20 mouse cellular contexts compared by ENCODE assay signal in genomic region chr5:135672509-135672908, GRCm38 (mm10). TPM values are rescaled to one million over a fixed set of nuclear protein-coding genes. Genes with fewer than 3 reads are reported as not detected.
DNase-seq lines count a peak whose midpoint lies in the region; ATAC-seq and TF ChIP-seq lines count a peak whose summit lies in the region.
"Had no signal": no experiment of that assay in that cellular context is flagged by ENCODE, and none has a peak within 500 bp of the region (broad histone marks: within the 10 kb centered on the region; RNA-seq: fewer than 3 reads in every experiment).

No protein-coding gene starts in this region.

- H3K4me1 ChIP-seq in hindbrain, embryonic 12.5 days: peaks cover 37% of the 10 kb centered on the region
- peaks cover 25% of the 10 kb centered on the region for H3K4me1 ChIP-seq in hindbrain, embryonic 13.5 days (replicated peaks)
- H3K4me1 ChIP-seq in kidney, embryonic 14.5 days (ENCODE audit: control insufficient read depth, insufficient read depth, low read length): peaks cover 19% of the 10 kb centered on the region
- no peaks in the 10 kb centered on the region for H3K4me1 ChIP-seq in stomach, postnatal 0 days (replicated peaks; ENCODE audit: control insufficient read depth, insufficient read depth)

- H3K9ac ChIP-seq in hindbrain, embryonic 12.5 days: no peak overlapping the region
- no peak overlapping the region for H3K9ac ChIP-seq in hindbrain, embryonic 13.5 days
- H3K9ac ChIP-seq in kidney, embryonic 14.5 days (ENCODE audit: low read depth, low read length): no peak overlapping the region
- H3K9ac ChIP-seq in stomach, postnatal 0 days (ENCODE audit: low read length): no peak overlapping the region
- H3K9ac ChIP-seq: heart, embryonic 13.5 days; hindbrain, embryonic 15.5 days; liver, embryonic 12.5 days; lung, embryonic 14.5 days; neural tube, embryonic 15.5 days had no signal

- no peaks in the 10 kb centered on the region for H3K27me3 ChIP-seq in hindbrain, embryonic 12.5 days
- no peaks in the 10 kb centered on the region for H3K27me3 ChIP-seq in hindbrain, embryonic 13.5 days
- H3K27me3 ChIP-seq in kidney, embryonic 14.5 days (ENCODE audit: control insufficient read depth, insufficient read depth, low read length): no peaks in the 10 kb centered on the region
- H3K27me3 ChIP-seq in stomach, postnatal 0 days (ENCODE audit: control insufficient read depth, insufficient read depth, low read length): no peaks in the 10 kb centered on the region
- H3K27me3 ChIP-seq: hindbrain, embryonic 15.5 days; neural tube, embryonic 15.5 days had no signal

- peak overlapping the region; percentile 40; the same call in 1 of the 2 replicates for H3K27ac ChIP-seq in hindbrain, embryonic 12.5 days
- H3K27ac ChIP-seq in hindbrain, embryonic 13.5 days: no peak overlapping the region; the same call in 1 of the 2 replicates
- H3K27ac ChIP-seq in kidney, embryonic 14.5 days (ENCODE audit: low read depth, low read length): no peak overlapping the region
- H3K27ac ChIP-seq in stomach, postnatal 0 days (replicated peaks): peak overlapping the region; percentile 63
- H3K27ac ChIP-seq: heart, embryonic 13.5 days; liver, embryonic 12.5 days had no signal

- H3K4me3 ChIP-seq in hindbrain, embryonic 12.5 days: no peak overlapping the region
- H3K4me3 ChIP-seq in hindbrain, embryonic 13.5 days: no peak overlapping the region
- no peak overlapping the region for H3K4me3 ChIP-seq in kidney, embryonic 14.5 days (ENCODE audit: low read length)
- no peak overlapping the region for H3K4me3 ChIP-seq in stomach, postnatal 0 days (ENCODE audit: low read depth, low read length)
- H3K4me3 ChIP-seq: heart, embryonic 13.5 days; hindbrain, embryonic 15.5 days; liver, embryonic 12.5 days; neural tube, embryonic 15.5 days had no signal

- no peak overlapping the region for H3K4me2 ChIP-seq in hindbrain, embryonic 12.5 days (replicated peaks)
- H3K4me2 ChIP-seq in hindbrain, embryonic 13.5 days: no peak overlapping the region
- no peak overlapping the region for H3K4me2 ChIP-seq in kidney, embryonic 14.5 days (replicated peaks; ENCODE audit: low read depth, low read length)
- no peak overlapping the region for H3K4me2 ChIP-seq in stomach, postnatal 0 days (replicated peaks; ENCODE audit: low read depth)
- H3K4me2 ChIP-seq: heart, embryonic 13.5 days; hindbrain, embryonic 15.5 days; liver, embryonic 12.5 days; lung, embryonic 14.5 days; neural tube, embryonic 15.5 days had no signal

- TF ChIP-seq CTCF in stomach, postnatal 0 days (IDR thresholded peaks at IDR 0.05; ENCODE audit: low read depth): no peak

- peak; percentile 38 for DNase-seq in kidney, postnatal 14 days
- DNase-seq in thymus, postnatal 4 days: peak; percentile 35
- DNase-seq in thymus, postnatal 25 days: no peak
- DNase-seq in stomach, postnatal 0 days (ENCODE audit: low spot score): no peak
- no peak for DNase-seq in spleen, postnatal 14 days (ENCODE audit: low spot score in 2 of 2)
- DNase-seq: adrenal gland, adult 8-10 months; cerebellum, adult 11-12 months; cerebellum, postnatal 10 days; lung, embryonic 14.5 days; right cerebral cortex, adult 18-20 months; right cerebral cortex, postnatal 4 days had no signal

- no peaks in the 10 kb centered on the region for H3K36me3 ChIP-seq in hindbrain, embryonic 12.5 days
- H3K36me3 ChIP-seq in hindbrain, embryonic 13.5 days: no peaks in the 10 kb centered on the region
- no peaks in the 10 kb centered on the region for H3K36me3 ChIP-seq in kidney, embryonic 14.5 days (ENCODE audit: control insufficient read depth, insufficient read depth, low read length)
- H3K36me3 ChIP-seq in stomach, postnatal 0 days (ENCODE audit: control insufficient read depth, insufficient read depth, low read length): no peaks in the 10 kb centered on the region
- H3K36me3 ChIP-seq: heart, embryonic 13.5 days; hindbrain, embryonic 15.5 days; liver, embryonic 12.5 days; neural tube, embryonic 15.5 days had no signal

- no peak for ATAC-seq in hindbrain, embryonic 12.5 days (ENCODE audit: low FRiP score)
- no peak for ATAC-seq in hindbrain, embryonic 13.5 days (ENCODE audit: low FRiP score)
- ATAC-seq in kidney, embryonic 14.5 days (ENCODE audit: low FRiP score, low TSS enrichment): no peak
- no peak for ATAC-seq in stomach, postnatal 0 days (ENCODE audit: low FRiP score, low TSS enrichment)
- ATAC-seq: activated CD4-positive, CD25-positive, alpha-beta regulatory T cell, adult 4 months; forebrain, embryonic 14.5 days; liver, embryonic 12.5 days had no signal

- no peaks in the 10 kb centered on the region for H3K9me3 ChIP-seq in hindbrain, embryonic 12.5 days (replicated peaks)
- no peaks in the 10 kb centered on the region for H3K9me3 ChIP-seq in hindbrain, embryonic 13.5 days
- H3K9me3 ChIP-seq in kidney, embryonic 14.5 days (ENCODE audit: control insufficient read depth, low read length): no peaks in the 10 kb centered on the region
- H3K9me3 ChIP-seq in stomach, postnatal 0 days (ENCODE audit: control insufficient read depth, low read length): no peaks in the 10 kb centered on the region
- H3K9me3 ChIP-seq: heart, embryonic 13.5 days; hindbrain, embryonic 15.5 days; liver, embryonic 12.5 days; neural tube, embryonic 15.5 days had no signal

- no peak for TF ChIP-seq EP300 in stomach, postnatal 0 days (optimal IDR thresholded peaks at IDR 0.05)

- WGBS in hindbrain, embryonic 12.5 days: 73% methylated on average over 4 of the region's 4 CpGs
- 75% methylated on average over 4 of the region's 4 CpGs for WGBS in hindbrain, embryonic 13.5 days
- WGBS in kidney, embryonic 14.5 days: 58% methylated on average over 4 of the region's 4 CpGs
- 52% methylated on average over 4 of the region's 4 CpGs for WGBS in stomach, postnatal 0 days

RNA-seq across cellular contexts. Expression of gene Por, which starts 2.7 kb away (rescaled TPM):
- 118 and 119 TPM in 2 replicates for polyA plus RNA-seq in hindbrain, embryonic 12.5 days (2016; fragmentation: Nextera tagmentation; extraction: Ambion mirVana)
- polyA plus RNA-seq in hindbrain, embryonic 13.5 days (2015; fragmentation: Nextera tagmentation; extraction: Ambion mirVana): 107 TPM in 2 replicates
- 51.8 and 64.2 TPM in 2 replicates for polyA plus RNA-seq in kidney, embryonic 14.5 days (2014; fragmentation: Nextera tagmentation; extraction: Ambion mirVana)
- polyA plus RNA-seq in stomach, postnatal 0 days (2015; fragmentation: Nextera tagmentation; extraction: Ambion mirVana): 174 and 177 TPM in 2 replicates

RNA-seq across cellular contexts. Expression of gene Rhbdd2, which starts 40.1 kb away (rescaled TPM):
- 65.2 and 70.0 TPM in 2 replicates for polyA plus RNA-seq in hindbrain, embryonic 12.5 days (2016; fragmentation: Nextera tagmentation; extraction: Ambion mirVana)
- polyA plus RNA-seq in hindbrain, embryonic 13.5 days (2015; fragmentation: Nextera tagmentation; extraction: Ambion mirVana): 85.3 and 89.3 TPM in 2 replicates
- 42.6 and 61.7 TPM in 2 replicates for polyA plus RNA-seq in kidney, embryonic 14.5 days (2014; fragmentation: Nextera tagmentation; extraction: Ambion mirVana)
- polyA plus RNA-seq in stomach, postnatal 0 days (2015; fragmentation: Nextera tagmentation; extraction: Ambion mirVana): 37.8 and 44.8 TPM in 2 replicates

Comparison
In these comparisons a context has a peak if more than half of its experiments do, and no peak if none do; other contexts are left out.
1. H3K27ac ChIP-seq: peak in hindbrain, embryonic 12.5 days (single experiment) and stomach, postnatal 0 days (single experiment); none in hindbrain, embryonic 13.5 days (single experiment) and kidney, embryonic 14.5 days (single experiment).
2. DNase-seq: peak in kidney, postnatal 14 days (single experiment) and thymus, postnatal 4 days (single experiment); none in thymus, postnatal 25 days (single experiment), stomach, postnatal 0 days (single experiment) and spleen, postnatal 14 days (0 of 2).